Mouse (Mus musculus): ENCODE measurements at regions not wholly inside any gene's neighbourhood (a gene's known extent, or its start where the extent isn't known, plus 50 kb on each side); places are given as distances from the start of the nearest gene placed in this dataset.
A peak's percentile ranks its signal among the peaks of the same experiment; 100 is the strongest.

GRCm38 (mm10) chr6:111621684-111622480, 651.7 kb upstream of the Lmcd1 start:
- DNase-seq (ENCODE audit: low read depth, low spot score): no peak

GRCm38 (mm10) chr6:111622481-111623139, 650.9 kb upstream of the Lmcd1 start:
- no peak for DNase-seq (ENCODE audit: low read depth, low spot score)

- DNase-seq (ENCODE audit: low read depth, low spot score): peak; percentile 36
Observed at GRCm38 (mm10) chr6:111623140-111623497, 650.4 kb upstream of the Lmcd1 start.

- DNase-seq (ENCODE audit: low read depth, low spot score): no peak
Observed at GRCm38 (mm10) chr6:111625501-111625900, 648.1 kb upstream of the Lmcd1 start.

GRCm38 (mm10) chr6:111652736-111653135, 620.8 kb upstream of the Lmcd1 start:
- DNase-seq (ENCODE audit: low read depth, low spot score): no peak

GRCm38 (mm10) chr6:111659957-111660356, 613.6 kb upstream of the Lmcd1 start:
- DNase-seq (ENCODE audit: low read depth, low spot score): peak; percentile 69

GRCm38 (mm10) chr6:111664603-111665002, 609.0 kb upstream of the Lmcd1 start:
- peak; percentile 70 for DNase-seq (ENCODE audit: low read depth, low spot score)

- DNase-seq (ENCODE audit: low read depth, low spot score): no peak
Observed at GRCm38 (mm10) chr6:111684911-111685310, 588.6 kb upstream of the Lmcd1 start.

GRCm38 (mm10) chr6:111702864-111703263, 570.7 kb upstream of the Lmcd1 start:
- no peak for DNase-seq (ENCODE audit: low read depth, low spot score)

- no peak for DNase-seq (ENCODE audit: low read depth, low spot score)
Observed at GRCm38 (mm10) chr6:111708277-111708676, 565.3 kb upstream of the Lmcd1 start.

- no peak for DNase-seq (ENCODE audit: low read depth, low spot score)
Observed at GRCm38 (mm10) chr6:111725969-111726368, 547.6 kb upstream of the Lmcd1 start.

- DNase-seq (ENCODE audit: low read depth, low spot score): no peak
Observed at GRCm38 (mm10) chr6:111730381-111730780, 543.2 kb upstream of the Lmcd1 start.

- peak; percentile 22 for DNase-seq (ENCODE audit: low read depth, low spot score)
Observed at GRCm38 (mm10) chr6:111733926-111734325, 539.6 kb upstream of the Lmcd1 start.

GRCm38 (mm10) chr6:111738983-111739382, 534.6 kb upstream of the Lmcd1 start:
- peak; percentile 40 for DNase-seq (ENCODE audit: low read depth, low spot score)

GRCm38 (mm10) chr6:111781710-111782481, 491.7 kb upstream of the Lmcd1 start:
- no peak for DNase-seq (ENCODE audit: low read depth, low spot score)

GRCm38 (mm10) chr6:111808611-111809010, 464.9 kb upstream of the Lmcd1 start:
- DNase-seq (ENCODE audit: low read depth, low spot score): no peak

- peak; percentile 12 for DNase-seq (ENCODE audit: low read depth, low spot score)
Observed at GRCm38 (mm10) chr6:111813982-111814603, 459.5 kb upstream of the Lmcd1 start.

- DNase-seq (ENCODE audit: low read depth, low spot score): peak; percentile 10
Observed at GRCm38 (mm10) chr6:111815150-111815549, 458.4 kb upstream of the Lmcd1 start.

GRCm38 (mm10) chr6:111820265-111820664, 453.3 kb upstream of the Lmcd1 start:
- no peak for DNase-seq (ENCODE audit: low read depth, low spot score)

GRCm38 (mm10) chr6:111844321-111844835, 429.2 kb upstream of the Lmcd1 start:
- DNase-seq (ENCODE audit: low read depth, low spot score): no peak

GRCm38 (mm10) chr6:111866101-111866598, 407.4 kb upstream of the Lmcd1 start:
- DNase-seq (ENCODE audit: low read depth, low spot score): peak; percentile 51
